Mouse (Mus musculus): ENCODE results near the gene Poln.

DNA sequence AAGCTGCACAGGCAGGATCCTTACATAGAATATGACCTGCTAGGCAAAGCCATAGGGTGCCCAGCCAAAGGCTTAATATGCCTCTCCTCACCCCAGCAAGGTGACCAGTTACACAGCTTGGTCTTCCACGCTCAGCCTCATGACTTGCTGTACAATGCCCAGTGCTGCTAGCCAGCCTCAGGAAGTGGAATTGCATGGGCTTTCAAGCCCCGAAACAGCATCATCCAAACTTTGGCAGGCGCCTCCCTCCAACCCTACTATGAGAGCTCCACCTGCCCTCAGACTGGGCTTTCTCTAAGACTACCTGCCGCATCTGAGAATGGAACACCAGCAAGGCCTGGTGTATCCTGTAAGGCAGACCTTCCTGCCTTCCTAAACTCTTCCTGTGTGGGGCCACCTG, 8.6 kb upstream of the Poln start:
- TF ChIP-seq GATA1 (IDR thresholded peaks at IDR 0.05; ENCODE audit: low read length), result no peak
- no peak for TF ChIP-seq TAL1 (IDR thresholded peaks at IDR 0.05; ENCODE audit: low read length)
